Mouse (Mus musculus): ENCODE data around the gene Rtl10.

Rtl10 gene

DNA sequence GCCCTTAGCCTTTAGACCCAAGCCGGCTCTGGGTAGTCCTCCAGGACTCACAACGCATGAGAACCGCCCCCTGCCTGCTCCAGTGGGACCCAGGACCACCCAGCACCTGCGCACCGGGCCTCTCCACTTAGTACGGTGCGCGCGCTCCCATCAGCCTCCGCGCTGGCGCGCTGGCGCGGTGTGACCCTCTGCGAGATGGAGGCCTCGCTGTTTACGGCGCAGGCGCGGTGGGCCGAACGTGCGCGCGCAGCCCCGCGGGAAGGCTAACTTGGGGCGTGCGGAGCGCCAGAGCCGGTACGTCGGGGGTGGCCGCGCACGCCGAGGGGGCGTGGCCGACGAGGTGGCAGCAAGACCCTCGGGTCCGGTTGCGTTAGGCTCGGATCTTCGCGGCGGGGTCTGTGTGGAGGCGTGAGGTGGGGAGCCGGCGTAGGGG, at the start of gene Rtl10, which contains the start of gene Gnb1l:
Gene Rtl10 (plus strand): TSS at position 344 of the 433 bp plus-strand sequence.
Gene Gnb1l (plus strand): TSS at position 156 of the 433 bp plus-strand sequence.
- peak; percentile 98 for DNase-seq (ENCODE audit: extremely low read depth, insufficient read length, low spot score)

DNA sequence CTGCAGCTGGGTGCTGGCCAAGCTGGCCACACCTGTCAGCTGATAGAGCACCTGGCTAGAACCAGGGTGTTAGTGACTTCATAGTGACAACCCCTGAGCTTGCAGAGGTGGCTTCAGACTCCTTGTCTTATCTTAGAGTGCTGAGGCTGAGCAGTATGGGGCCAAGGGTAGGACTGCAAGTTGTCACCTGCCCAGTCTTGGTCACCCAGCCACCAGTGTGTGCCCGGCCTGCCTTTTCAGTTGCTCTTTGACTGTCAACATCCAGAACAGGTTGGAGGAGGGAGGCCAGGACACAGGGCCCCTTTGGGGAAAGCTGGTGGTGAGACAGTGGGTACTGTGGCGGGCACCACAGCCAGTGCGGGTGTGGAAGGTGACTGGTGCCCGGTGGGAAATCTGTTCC, 49.7 kb upstream of the Rtl10 start:
- DNase-seq (ENCODE audit: extremely low read depth, insufficient read length, low spot score): no peak

DNA sequence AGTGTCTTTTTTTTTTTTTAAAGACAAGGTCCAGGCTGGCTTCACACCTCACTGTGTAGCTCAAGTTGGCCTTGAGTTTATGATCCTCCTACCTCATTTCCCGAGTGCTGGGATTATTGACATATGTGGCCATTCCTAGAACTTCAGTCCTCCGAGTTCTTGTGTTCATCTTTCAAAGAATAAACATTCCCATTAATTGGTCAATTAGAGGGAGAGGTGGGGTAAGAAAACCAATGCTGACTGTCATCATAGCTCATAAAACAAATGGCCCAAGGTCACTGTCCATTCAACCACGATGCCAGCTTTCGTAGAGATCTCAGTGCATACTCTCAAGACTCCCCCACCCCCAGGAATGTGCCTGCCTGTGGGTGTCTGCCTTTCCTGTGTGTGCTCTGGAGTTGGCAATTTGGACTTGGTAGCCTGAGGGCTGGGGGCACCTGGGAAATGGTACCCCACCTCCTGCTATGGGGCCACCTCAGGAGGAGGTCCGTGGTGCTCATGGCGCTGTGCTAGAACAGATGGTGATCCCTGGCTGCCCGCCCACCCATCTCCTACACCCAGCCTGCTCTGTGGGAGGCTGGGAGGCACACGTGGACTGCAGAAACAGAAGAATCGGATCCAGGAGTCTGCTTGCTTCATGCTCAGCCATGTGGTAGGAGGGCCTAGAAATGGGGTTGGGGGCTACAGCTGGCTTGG, 47.1 kb upstream of the Rtl10 start:
- no peak for DNase-seq (ENCODE audit: extremely low read depth, insufficient read length, low spot score)

DNA sequence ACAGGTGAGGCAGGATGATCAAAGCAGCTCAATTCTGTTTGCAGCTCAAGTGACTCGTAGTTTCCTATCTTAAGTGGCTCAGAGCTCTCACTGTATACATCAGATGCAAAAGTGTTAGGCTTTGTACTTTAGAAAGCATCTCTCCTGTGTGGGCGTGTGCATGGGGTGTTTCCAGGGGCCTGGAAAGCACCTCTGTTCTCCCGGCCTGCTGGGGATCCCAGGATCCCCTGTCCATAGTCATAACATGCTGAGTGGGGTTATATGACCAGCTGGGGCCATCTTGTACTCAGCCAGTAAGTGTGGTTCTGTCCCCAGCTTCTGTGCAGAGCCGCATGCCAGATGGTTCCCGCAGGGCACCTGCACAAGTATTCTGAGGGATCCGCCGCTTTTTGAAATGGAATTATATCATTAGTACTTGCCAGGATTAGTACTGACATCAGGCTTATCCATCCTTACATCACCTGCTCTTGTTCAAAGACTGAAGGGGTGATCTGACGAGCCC, 46.3 kb upstream of the Rtl10 start:
- no peak for DNase-seq (ENCODE audit: extremely low read depth, insufficient read length, low spot score)

DNA sequence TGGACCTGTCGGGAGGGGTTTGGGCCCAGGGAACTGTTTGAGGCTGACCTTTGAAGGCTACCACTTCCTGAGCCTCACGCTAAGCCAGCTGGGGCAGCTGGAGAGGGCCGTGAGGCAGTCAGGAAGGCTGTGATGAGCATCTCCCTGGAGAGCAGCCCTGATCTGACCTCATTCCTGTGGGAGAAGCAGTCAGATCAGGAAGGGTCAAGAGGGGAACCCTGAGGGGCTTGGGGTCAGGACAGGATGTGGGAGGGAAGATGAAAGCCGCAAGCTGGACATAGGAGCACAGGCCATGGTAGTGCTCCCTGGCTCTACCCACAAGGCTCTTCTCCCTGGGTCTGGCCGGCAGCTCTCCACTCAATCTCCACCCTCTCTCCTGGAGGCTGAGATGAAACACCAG, 44.9 kb upstream of the Rtl10 start:
- no peak for DNase-seq (ENCODE audit: extremely low read depth, insufficient read length, low spot score)

DNA sequence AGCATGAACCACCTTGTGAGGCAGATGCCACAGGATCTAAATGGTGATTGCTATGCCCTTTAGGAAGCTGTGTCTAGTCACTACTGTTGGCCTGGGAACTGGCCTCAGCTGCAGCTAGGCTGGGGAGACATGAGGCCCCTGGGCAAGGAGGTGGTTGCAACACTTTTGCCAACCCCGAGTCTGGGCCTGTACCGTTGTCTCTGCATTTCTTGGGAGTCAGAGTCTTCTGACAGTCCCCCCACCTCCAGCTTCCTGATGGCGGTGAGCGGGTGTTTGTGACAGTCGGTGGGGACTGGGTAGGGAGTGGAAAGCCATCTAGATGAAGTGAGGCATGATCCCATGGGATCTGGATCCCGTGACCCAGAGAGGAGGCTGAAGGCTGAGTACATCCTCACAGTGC, 43.3 kb upstream of the Rtl10 start:
- DNase-seq (ENCODE audit: extremely low read depth, insufficient read length, low spot score): no peak

DNA sequence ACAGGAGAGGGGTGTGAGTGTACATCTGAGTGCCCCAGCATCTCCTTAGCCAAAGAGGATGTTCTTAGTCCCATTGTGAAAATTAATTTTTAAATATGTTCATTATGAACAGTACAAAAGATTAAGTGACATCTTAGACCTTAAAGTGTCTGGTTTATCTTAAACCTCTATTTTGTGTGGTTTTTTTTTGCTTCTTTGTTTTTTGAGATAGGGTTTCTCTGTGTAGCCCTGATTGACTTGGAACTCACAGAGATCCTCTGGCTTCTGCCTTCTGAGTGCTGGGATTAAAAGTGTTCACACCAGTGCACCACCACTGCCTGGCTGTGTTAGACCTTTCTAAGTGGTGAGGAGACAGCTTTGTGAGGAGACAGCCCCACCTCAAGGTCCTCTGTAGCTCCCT, 40.0 kb upstream of the Rtl10 start:
- no peak for DNase-seq (ENCODE audit: extremely low read depth, insufficient read length, low spot score)

DNA sequence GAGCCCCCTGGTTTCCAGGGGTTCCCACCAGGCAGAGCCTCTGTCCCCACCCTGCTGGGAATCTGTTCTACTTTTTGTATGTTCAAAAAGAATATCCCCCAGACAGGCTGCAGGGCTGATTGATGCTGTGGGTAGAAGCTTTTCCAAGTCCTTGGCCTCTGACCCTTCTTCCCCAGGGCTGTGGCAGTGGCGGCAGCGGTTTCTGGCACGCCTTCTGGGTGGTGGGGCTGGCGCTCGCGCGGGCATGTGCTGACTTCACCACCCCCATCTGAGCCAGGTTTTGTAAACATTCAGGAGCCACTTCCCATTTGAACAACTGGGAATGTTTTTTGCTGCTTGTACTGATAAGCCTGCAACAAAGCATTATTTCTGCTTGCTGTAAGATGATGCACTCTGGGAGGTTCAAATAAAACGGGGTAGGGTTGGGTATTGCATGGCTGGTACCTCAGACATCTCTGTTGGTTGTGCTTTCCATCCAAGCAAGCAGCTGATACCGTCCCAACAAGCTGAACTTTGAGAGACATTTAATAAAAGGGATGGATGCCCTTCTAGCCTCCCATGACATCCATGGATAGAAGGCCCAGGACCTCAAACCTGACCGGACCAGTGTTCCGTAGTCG, 39.3 kb upstream of the Rtl10 start:
- peak; percentile 59 for DNase-seq (ENCODE audit: extremely low read depth, insufficient read length, low spot score)

DNA sequence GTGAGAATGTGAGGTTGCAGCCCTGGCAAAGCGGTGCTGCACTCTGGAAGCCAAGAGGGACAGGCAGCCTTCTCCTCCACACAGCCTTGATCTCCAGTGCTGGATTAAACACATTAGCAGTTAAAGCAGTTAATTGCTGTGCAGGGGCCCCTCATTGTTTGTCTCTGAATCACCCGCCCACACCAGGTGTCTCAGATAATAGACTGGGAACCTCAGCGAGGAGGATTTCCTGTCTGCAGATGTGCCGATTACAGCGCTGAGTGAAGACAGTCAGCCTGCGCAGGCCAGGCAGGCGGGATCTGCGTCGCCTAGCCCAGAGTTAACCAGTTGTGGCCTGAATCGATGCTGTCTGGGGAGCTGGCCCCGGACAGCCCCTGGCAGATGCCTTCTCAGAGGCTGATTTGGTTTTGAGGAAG, 38.7 kb upstream of the Rtl10 start:
- DNase-seq (ENCODE audit: extremely low read depth, insufficient read length, low spot score): no peak

DNA sequence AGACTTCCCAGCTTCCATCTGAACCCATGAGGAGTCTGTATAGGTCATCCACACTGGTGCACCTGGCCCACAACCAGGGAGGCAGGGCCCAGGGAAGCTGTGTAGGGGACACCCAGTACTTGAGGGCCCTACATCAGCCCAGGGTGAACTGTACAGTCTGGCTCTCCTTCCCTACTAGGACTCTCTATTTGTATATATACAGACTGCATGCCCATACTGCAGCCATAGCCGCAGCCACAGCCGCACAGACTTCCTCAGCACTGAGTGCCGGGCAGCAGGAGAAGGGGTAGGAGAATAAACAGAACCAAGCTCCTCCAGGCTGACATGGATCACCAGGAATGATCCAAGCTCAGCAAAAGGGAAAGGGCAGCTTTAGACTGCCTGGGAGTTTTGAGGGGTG, 37.9 kb upstream of the Rtl10 start:
- DNase-seq (ENCODE audit: extremely low read depth, insufficient read length, low spot score): no peak

DNA sequence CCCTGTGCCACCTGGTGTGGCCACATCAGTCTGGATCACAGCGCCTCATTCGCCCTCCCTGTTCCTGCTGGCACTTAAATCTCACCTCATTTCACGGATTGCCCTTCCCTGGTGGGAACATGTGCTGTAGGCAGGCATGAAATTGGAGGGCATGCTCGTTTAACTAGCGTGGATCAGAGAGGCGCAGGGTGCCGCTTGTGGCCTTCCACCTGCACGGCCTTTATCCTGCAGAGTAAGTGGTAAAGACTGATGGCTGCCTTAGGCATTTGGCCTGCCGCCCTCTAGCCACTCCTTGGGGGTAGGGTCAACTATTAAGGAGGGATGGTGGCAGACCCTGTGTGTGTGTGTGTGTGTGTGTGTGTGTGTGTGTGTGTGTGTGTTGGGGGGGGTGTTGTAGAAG, 36.7 kb upstream of the Rtl10 start:
- DNase-seq (ENCODE audit: extremely low read depth, insufficient read length, low spot score): no peak

DNA sequence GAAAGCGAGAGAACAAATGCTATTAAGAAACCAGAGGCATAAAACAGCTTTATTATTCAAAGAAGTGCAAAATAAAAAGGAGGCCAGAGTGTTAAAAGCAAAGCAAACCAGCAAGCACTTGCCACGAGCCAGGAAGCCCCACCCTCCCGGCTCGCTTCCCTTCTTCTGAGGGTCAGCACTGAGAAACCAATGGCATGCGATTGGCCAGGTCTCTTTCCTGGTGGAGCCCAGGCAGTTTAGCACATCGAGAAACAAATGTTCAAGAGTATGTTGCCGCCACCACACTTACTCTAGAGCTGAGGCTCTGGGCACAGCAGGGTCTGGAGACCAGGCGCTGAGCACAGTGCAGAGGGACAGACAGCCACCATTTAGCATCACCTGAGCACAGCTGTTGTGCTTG, 36.1 kb upstream of the Rtl10 start:
- DNase-seq (ENCODE audit: extremely low read depth, insufficient read length, low spot score): no peak

DNA sequence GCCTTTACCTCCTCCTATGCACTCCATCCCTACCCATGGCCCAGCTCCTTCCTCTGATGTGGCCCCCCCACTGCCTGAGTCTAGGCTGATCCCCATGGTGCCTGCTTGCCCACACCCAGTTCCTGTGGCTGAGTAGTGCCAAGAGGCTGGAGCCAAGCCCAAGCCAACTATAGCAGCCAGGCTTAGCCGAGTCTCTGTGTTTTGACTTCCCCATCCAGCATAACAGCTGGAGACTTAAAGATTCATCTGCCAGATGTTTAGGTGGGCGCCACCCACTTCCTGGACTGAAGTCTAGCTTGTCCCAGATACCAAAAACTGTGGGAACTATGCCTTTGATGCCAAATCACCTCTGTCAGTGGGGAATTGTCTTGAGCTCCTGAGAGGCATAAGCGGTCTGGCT, 34.4 kb upstream of the Rtl10 start:
- DNase-seq (ENCODE audit: extremely low read depth, insufficient read length, low spot score): no peak

DNA sequence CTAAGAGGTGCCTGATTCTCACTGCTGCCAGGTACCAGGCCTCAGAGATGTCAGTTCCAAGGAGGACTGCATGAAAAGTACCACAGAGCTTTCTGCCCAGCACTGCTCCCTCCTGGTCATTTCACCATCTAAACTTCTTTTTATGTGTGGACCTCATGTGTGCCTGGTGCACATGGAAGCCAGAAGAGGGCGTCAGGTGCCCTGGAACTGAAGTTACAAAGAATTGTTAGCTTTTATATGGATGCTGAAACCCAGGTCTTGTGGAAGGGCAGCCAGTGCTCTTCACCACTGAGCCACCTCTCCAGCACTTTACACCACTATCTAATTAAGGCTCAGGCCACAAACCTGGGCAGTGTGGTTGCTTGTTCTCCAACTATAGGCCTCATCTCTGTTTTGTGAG, 27.9 kb upstream of the Rtl10 start:
- DNase-seq (ENCODE audit: extremely low read depth, insufficient read length, low spot score): no peak

DNA sequence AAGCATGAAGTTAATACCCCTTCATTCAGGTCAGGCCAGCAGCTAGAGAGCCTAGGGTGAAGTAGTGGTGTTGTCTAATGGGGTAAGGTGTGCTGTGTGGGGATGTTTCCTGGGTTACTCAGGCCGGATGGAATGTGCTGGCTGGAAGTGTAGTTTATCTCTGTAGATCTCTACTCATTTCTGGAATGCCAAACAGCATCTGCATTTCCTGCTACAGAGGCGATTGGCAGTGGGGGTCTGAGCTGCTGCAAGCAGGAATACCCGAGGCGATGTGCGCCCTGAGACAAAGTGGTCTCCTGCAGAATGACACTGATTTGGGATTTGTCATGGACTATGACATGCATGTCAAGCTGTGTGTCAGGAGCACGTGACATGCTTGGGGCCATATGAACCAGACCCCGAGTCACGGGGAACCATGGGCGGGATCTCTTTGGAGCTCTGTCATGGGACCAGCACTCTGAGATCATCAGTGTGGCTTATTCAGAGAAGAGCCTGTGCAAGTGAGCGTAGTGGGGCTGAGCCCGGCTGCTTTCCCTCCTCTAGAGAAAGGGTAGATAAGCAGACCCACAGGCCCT, 27.2 kb upstream of the Rtl10 start:
- DNase-seq (ENCODE audit: extremely low read depth, insufficient read length, low spot score): peak; percentile 64

DNA sequence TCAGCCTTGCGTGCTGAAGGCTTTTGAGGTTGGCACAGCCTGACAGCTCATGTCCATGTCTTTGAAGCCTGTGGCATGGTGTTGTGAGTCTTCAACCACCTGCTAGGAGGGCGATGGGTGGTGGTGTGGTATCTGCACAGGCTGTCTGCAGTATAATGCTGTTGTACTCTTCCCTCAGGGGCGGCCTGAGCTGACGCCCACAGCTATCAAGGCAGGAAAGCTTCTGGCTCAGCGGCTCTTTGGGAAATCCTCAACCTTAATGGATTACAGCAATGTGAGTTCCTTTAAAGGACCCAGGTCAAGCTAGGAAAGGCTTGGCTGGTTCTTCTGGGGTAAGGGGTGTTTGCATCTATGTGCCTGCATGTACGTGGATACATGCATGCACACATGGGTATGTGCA, 26.7 kb upstream of the Rtl10 start:
- DNase-seq (ENCODE audit: extremely low read depth, insufficient read length, low spot score): no peak

DNA sequence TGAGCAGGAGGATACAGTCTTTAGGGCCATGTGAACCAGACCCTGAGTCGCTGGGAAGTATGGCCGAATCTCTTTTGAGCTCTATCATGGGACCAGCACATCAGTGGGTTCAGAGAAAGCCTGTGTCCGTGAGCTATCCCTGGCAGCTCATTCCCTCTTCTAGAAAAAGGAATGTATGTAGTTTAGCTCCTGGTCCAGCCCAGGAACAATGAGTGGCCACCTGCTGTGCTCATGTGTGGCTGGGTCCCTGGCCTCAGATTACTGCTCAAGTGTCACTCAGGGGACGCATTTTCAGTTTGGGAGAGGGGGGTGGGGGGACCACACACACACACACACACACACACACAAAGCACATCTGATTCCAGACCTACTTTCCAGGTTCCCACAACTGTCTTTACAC, 26.3 kb upstream of the Rtl10 start:
- no peak for DNase-seq (ENCODE audit: extremely low read depth, insufficient read length, low spot score)

DNA sequence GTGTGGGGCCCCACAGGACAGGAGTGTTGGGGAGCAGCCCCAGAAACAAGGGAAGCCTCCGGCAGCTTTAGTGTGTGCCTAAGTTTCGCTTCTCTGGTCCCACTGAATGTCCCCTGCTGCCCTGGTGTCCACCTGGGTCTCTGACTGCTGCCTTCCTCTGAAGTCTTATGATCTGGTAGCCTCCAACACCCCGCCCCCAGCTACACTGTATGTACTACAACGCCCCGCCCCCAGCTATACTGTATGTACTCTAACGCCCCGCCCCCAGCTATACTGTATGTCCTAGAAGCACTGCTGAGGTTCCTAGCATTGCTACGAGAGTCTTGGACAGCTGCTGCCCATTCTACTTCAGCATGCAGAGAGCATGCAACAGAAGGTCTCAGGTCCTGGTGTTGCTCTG, 25.7 kb upstream of the Rtl10 start:
- DNase-seq (ENCODE audit: extremely low read depth, insufficient read length, low spot score): no peak

DNA sequence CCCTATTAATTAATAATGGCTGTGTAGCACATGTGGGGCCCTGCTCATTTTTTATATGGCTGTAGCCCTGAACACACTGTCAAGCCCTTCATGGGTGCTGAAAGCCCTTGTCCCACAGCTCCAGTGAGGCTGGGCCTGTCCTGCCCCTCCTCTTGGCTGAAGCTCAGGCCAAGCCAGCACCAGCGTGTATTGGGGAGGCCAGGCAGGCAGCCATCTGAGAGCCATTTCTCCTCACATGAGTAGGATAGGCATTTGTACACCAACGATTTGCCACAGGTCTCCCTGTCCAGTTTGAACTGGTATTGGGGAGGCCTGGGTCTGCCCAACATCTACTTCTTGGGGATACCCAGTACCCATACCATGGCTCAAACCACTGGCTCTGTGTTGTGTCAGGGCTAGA, 24.7 kb upstream of the Rtl10 start:
- no peak for DNase-seq (ENCODE audit: extremely low read depth, insufficient read length, low spot score)

DNA sequence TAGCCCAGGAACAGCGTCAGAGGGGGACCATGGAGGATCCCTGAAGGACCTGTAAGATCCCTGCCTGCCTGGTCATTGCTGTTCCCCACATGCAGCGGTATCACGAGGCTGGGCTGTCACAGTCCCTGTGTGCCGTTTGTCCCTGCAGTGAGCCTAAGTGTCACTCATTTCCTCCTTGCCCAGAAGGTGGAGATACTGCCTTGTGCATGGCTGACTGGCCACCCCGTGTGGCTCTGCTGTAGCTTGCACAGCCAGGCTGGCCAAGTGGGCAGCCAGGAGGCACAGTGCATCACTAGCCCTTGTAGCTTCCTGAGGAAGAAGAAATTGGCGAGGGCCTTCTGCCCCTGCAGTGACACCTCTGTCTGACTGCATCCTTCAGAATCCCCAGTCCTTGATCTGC, 20.7 kb upstream of the Rtl10 start:
- DNase-seq (ENCODE audit: extremely low read depth, insufficient read length, low spot score): no peak

DNA sequence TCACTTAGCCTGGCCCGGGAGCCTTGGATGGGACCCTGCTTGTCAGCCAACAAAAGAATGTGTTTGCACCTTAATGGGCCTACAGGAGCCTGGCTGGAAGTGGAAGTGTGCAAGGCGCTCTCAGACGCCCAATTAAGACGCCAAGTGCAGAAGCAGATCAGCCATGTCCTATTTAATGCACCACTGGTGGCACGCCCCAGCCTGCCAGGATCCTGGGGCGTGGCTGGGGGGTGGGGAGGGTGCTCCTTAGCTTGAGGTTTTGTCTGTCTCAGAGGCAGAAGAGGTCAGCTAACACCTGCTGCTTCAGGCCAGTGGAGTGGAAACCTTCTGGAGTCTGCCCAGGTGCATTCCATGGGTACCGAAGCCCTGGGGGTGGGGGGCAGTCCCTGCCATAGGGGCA, 19.0 kb upstream of the Rtl10 start:
- peak; percentile 42 for DNase-seq (ENCODE audit: extremely low read depth, insufficient read length, low spot score)

DNA sequence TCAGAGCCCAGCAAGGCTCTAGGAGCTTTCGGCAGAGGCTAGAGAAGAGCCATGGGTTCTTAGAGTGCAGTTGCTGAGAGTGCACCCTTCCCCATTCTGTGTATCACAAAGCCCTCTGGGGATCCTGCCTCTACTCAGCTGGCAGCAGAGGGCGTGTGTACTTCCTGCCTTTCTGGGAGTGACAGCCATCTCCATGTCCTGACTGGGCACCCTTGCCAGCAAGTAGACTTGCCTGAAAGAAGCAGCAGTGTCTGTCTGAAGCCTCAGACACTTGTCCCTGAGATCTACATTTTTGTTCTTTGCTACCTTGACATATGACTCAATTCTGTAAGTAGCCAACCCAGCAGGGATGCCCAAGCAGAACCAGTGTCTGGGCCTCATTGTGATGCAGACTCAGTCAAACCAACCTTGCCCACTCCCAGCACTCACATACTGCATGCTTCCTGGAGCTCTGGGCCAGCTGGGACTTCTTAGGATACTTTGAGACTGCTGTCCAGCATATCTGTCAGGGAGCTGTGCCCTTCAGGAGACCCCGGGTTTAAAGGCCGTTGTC, 17.7 kb upstream of the Rtl10 start:
- DNase-seq (ENCODE audit: extremely low read depth, insufficient read length, low spot score): no peak
